Mouse (Mus musculus) heart, postnatal 0 days (tissue): ENCODE data around the gene Dync1li2. TPM values are rescaled to one million over a fixed set of nuclear protein-coding genes. Genes with fewer than 3 reads are reported as not detected.
A peak's percentile ranks its signal among the peaks of the same experiment; 100 is the strongest.

Source experiments
- ATAC-seq: fragments of 200-750 bp; cut with Nextera tagmentation; 2 replicates; pipeline ENCODE4 v1.8.0; 2017; ENCODE audit warnings: low read depth, moderate number of reproducible peaks, moderate library complexity; ENCODE audit not compliant: insufficient read depth
- DNase-seq: peaks from one replicate; pipeline ENCODE4 v3.0.0-alpha.2; 2016; ENCODE audit warnings: low spot score
- H3K27ac ChIP-seq: fragments of 300-500 bp; sonication (generic); 2 replicates; pipeline ENCODE4 v1.5.1; 2014; ENCODE audit warnings: low read depth, mild to moderate bottlenecking
- H3K27me3 ChIP-seq: fragments of 300-500 bp; sonication (generic); 2 replicates; pipeline ENCODE4 v1.6.1; 2014; ENCODE audit warnings: low read length, mixed read lengths; ENCODE audit not compliant: control insufficient read depth, insufficient read depth
- H3K36me3 ChIP-seq: fragments of 300-500 bp; sonication (generic); replicated peaks from 2 replicates; pipeline ENCODE4 v1.6.1; 2014; ENCODE audit warnings: low read length, mixed read lengths; ENCODE audit not compliant: control insufficient read depth, insufficient read depth
- H3K4me1 ChIP-seq: fragments of 300-500 bp; sonication (generic); 2 replicates; pipeline ENCODE4 v1.6.1; 2014; ENCODE audit warnings: antibody characterized with exemption; ENCODE audit not compliant: control insufficient read depth, insufficient read depth
- H3K4me2 ChIP-seq: fragments of 300-500 bp; sonication (generic); 2 replicates; pipeline ENCODE4 v1.6.1; 2014; ENCODE audit warnings: low read depth, mild to moderate bottlenecking, low read length, moderate library complexity
- H3K4me3 ChIP-seq: fragments of 300-500 bp; sonication (generic); 2 replicates; pipeline ENCODE4 v1.5.1; 2014; ENCODE audit warnings: low read depth, low read length
- H3K9ac ChIP-seq: fragments of 300-500 bp; sonication (generic); replicated peaks from 2 replicates; pipeline ENCODE4 v1.6.1; 2014; ENCODE audit warnings: low read depth, low read length, mixed read lengths
- H3K9me3 ChIP-seq: fragments of 300-500 bp; sonication (generic); replicated peaks from 2 replicates; pipeline ENCODE4 v1.6.1; 2016; ENCODE audit warnings: low read length; ENCODE audit not compliant: control insufficient read depth
- CTCF ChIP-seq: IDR thresholded peaks from 2 replicates; pipeline ENCODE4 v1.5.1; 2016; ENCODE audit warnings: antibody characterized with exemption, control low read depth, low read depth
- EP300 ChIP-seq: IDR thresholded peaks from 2 replicates; pipeline ENCODE4 v1.6.1; 2016; ENCODE audit warnings: antibody characterized with exemption, low read depth
- WGBS: fragments of 180-500 bp; shearing (Covaris S2); extraction: QIAGEN DNeasy Blood & Tissue Kit; methylation state at CpG from one replicate; pipeline ENCODE4 v1.1.7; 2014; 5-methylcytosine and 5-hydroxymethylcytosine counted together
- polyA plus RNA-seq: library from polyadenylated mRNA; unstranded; fragments of >200 nt; fragmentation: Nextera tagmentation; extraction: Ambion mirVana; gene quantifications from 2 replicates; pipeline ENCODE4 v1.2.1, GENCODE M21; 2015
- total RNA-seq: library from RNA; depleted of rRNA; stranded (reverse); fragments of >200 nt; gene quantifications from 2 replicates; pipeline ENCODE4 v1.2.3, GENCODE M21; 2014; ENCODE audit warnings: low replicate concordance

Dync1li2 gene
- total and polyA plus RNA-seq, 2 experiments from 2014 or later = 11.0 to 38.8 TPM

GRCm38 (mm10) chr8:104408328-104409110 lies 34.3 kb downstream of the Dync1li2 start:
- Histone ChIP-seq H3K36me3 (no peaks in the 10 kb centered on the region), H3K4me2 (no peak overlapping the region), H3K9ac (no peak overlapping the region), H3K9me3 (no peaks in the 10 kb centered on the region), H3K4me1 (peaks cover 31% of the 10 kb centered on the region), H3K27me3 (no peaks in the 10 kb centered on the region), H3K27ac (no peak overlapping the region), H3K4me3 (no peak overlapping the region)
- ATAC-seq = no peak
- no peak for DNase-seq
- WGBS = 72% methylated on average over 7 of the region's 7 CpGs
- no peak for TF ChIP-seq EP300
- no peak for TF ChIP-seq CTCF

GRCm38 (mm10) chr8:104406340-104407128 lies 36.3 kb downstream of the Dync1li2 start:
- Histone ChIP-seq H3K4me3 (no peak overlapping the region), H3K4me2 (no peak overlapping the region), H3K36me3 (no peaks in the 10 kb centered on the region), H3K9ac (no peak overlapping the region), H3K9me3 (no peaks in the 10 kb centered on the region), H3K27ac (no peak overlapping the region), H3K4me1 (peaks cover 14% of the 10 kb centered on the region), H3K27me3 (no peaks in the 10 kb centered on the region)
- no peak for DNase-seq
- no peak for ATAC-seq
- WGBS = 83% methylated on average over 6 of the region's 6 CpGs
- TF ChIP-seq CTCF (no peak), EP300 (no peak)

- no peak for TF ChIP-seq CTCF
- Histone ChIP-seq H3K4me2 (no peak overlapping the region; the same call in 1 of the 2 replicates), H3K27ac (peak overlapping the region; percentile 72), H3K9ac (no peak overlapping the region), H3K9me3 (no peaks in the 10 kb centered on the region), H3K4me3 (no peak overlapping the region), H3K36me3 (no peaks in the 10 kb centered on the region), H3K27me3 (no peaks in the 10 kb centered on the region), H3K4me1 (peaks cover 17% of the 10 kb centered on the region; the same call in 1 of the 2 replicates)
- 0 out of 2 replicates have a peak, but pooled peaks have one; percentile 15 for ATAC-seq
- DNase-seq = no peak
- 34% methylated on average over 15 of the region's 15 CpGs for WGBS
Observed at GRCm38 (mm10) chr8:104405430-104406187, 37.2 kb downstream of the Dync1li2 start.

- H3K4me1 ChIP-seq = peaks cover 19% of the 10 kb centered on the region; the same call in 1 of the 2 replicates
- H3K27me3 ChIP-seq = no peaks in the 10 kb centered on the region
- no peak overlapping the region for H3K9ac ChIP-seq
- H3K4me2 ChIP-seq = no peak overlapping the region
- ATAC-seq (no peak), DNase-seq (no peak)
- 68% methylated on average over 3 of the region's 3 CpGs for WGBS
- H3K9me3 ChIP-seq = no peaks in the 10 kb centered on the region
- TF ChIP-seq EP300 (no peak), CTCF (peak; percentile 38; the same call in 1 of the 2 replicates)
- no peak overlapping the region for H3K27ac ChIP-seq
- no peaks in the 10 kb centered on the region for H3K36me3 ChIP-seq
- H3K4me3 ChIP-seq = no peak overlapping the region
Observed at GRCm38 (mm10) chr8:104403596-104403995, 39.3 kb downstream of the Dync1li2 start.

- Histone ChIP-seq H3K4me1 (peaks cover 24% of the 10 kb centered on the region), H3K36me3 (no peaks in the 10 kb centered on the region), H3K4me2 (peak within 1 kb of the TSS; percentile 100), H3K9me3 (no peaks in the 10 kb centered on the region), H3K27me3 (no peaks in the 10 kb centered on the region), H3K4me3 (peak within 1 kb of the TSS; percentile 94), H3K27ac (peak within 1 kb of the TSS; percentile 84), H3K9ac (peak within 1 kb of the TSS; percentile 91)
- TF ChIP-seq CTCF (no peak), EP300 (no peak)
- DNase-seq (peak; percentile 68), ATAC-seq (peak; percentile 85)
- WGBS = 4% methylated on average over 23 of the region's 54 CpGs
Observed at GRCm38 (mm10) chr8:104395703-104396357, 47.0 kb downstream of the Dync1li2 start, which contains the start of gene Cmtm4. Gene Cmtm4 (minus strand): TSS chr8:104395807.
